Mouse (Mus musculus): Measurements from ENCODE around the gene Usp25. TPM values are rescaled to one million over a fixed set of nuclear protein-coding genes. Genes with fewer than 3 reads are reported as not detected.

Gene Usp25
- polyA plus RNA-seq, 1 experiment from 2014 or later: 10.8 TPM

DNA sequence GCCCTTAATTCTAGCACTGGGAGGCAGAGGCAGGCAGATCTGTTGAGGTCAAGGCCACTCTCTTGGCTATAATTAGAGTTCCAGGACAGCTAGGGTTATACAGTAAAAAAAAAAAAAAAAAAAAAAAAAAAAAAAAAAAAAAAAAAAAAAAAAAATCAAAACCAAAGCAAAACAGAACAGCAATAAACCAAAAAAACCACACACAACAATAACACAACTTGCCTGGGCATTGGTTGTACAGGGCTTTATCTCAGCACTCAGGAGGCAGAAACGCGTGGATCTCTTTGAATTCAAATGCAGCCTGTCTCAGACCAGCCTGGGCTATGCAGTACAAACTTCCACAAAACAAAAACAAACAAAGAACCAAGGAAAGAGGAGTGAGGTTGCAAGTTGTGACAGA lies 40.7 kb downstream of the Usp25 start:
- no peak overlapping the region for H3K4me2 ChIP-seq
- H3K36me3 ChIP-seq: 0 out of 2 replicates have a peak, but pooled peaks cover 3% of the 10 kb centered on the region
- no peaks in the 10 kb centered on the region for H3K4me1 ChIP-seq (replicated peaks)
- H3K27ac ChIP-seq (replicated peaks): no peak overlapping the region
- H3K9me3 ChIP-seq: no peaks in the 10 kb centered on the region
- ATAC-seq (ENCODE audit: low FRiP score, low read depth): no peak
- WGBS: 95% methylated on average over 2 of the region's 2 CpGs
- H3K27me3 ChIP-seq: no peaks in the 10 kb centered on the region
- no peak overlapping the region for H3K4me3 ChIP-seq
- no peak overlapping the region for H3K9ac ChIP-seq

DNA sequence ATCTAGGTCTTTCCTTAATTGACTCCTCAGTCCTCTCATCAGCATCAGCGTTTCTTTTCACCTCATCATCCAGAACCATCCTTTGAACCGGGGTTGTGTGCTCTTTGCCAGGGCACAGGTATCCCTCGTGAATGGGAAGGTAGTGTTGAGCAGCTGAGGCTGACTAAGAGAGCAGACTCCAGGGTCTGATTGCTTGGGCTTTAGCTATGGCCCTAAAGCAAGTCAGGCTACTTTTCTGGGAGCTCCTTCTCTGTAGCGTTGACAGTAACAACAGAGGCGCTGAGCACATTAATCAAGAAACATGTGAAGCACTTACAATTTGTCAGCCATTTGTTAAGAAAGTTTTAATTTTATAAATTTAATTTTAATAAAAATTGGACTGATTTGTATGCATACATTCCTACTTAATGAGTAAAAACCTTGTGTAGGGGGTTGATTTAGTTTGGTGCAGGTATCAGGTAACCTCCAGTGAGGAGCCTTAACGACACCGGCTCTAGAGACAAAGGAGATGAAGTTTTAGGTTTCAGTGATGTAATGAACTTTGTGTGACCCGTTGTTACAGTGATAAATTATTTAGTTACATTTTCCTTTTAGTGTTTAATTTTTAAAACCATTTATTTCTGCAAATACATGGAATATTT lies 42.1 kb downstream of the Usp25 start:
- Histone ChIP-seq H3K27ac (replicated peaks) (no peak overlapping the region), H3K4me3 (no peak overlapping the region), H3K36me3 (0 out of 2 replicates have a peak, but pooled peaks cover 2% of the 10 kb centered on the region), H3K9ac (no peak overlapping the region), H3K27me3 (no peaks in the 10 kb centered on the region), H3K9me3 (no peaks in the 10 kb centered on the region), H3K4me1 (replicated peaks) (no peaks in the 10 kb centered on the region), H3K4me2 (no peak overlapping the region)
- ATAC-seq (ENCODE audit: low FRiP score, low read depth): no peak
- 78% methylated on average over 8 of the region's 8 CpGs for WGBS

DNA sequence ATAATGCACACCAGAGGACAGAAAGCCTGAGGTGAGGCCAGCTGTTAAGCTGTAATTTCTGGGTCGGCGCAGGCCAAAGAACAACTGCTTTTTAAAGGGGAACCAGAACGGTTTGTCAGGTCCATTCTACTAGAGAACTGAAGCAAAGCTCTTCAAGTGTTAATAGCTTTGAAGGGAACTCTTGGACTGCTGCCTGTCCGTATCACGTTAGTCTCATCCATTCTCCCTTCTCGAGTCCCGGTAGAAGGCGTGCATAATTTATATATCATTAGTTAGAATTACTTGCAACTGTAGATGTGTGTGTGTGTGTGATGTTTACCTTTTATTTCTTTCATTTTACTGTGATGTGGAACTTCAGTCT lies 42.6 kb downstream of the Usp25 start:
- Histone ChIP-seq H3K27me3 (no peaks in the 10 kb centered on the region), H3K9me3 (no peaks in the 10 kb centered on the region), H3K4me1 (replicated peaks) (no peaks in the 10 kb centered on the region), H3K36me3 (no peaks in the 10 kb centered on the region), H3K27ac (replicated peaks) (no peak overlapping the region), H3K4me3 (no peak overlapping the region), H3K4me2 (no peak overlapping the region), H3K9ac (no peak overlapping the region)
- no peak for ATAC-seq (ENCODE audit: low FRiP score, low read depth)
- 38% methylated on average over 8 of the region's 8 CpGs for WGBS

DNA sequence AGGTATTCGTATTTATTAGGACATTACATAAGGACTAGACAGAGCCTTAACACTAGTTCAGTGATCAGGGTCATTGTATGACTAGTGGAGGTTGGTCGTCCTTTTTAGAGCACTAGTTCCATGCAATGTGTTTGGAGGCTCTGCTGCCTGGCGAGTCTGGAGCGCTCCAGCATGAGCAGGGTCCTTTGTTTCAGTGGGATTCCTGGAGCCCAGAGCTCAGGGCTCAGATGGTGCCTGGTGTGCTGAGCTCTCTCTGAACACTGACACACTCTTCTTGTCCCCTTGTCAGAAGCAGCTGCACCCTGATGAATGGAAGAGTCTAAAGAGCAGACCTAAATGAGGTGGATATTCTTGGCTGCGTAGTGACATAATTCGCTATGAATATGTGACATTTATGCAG lies 45.1 kb downstream of the Usp25 start:
- Histone ChIP-seq H3K9me3 (no peaks in the 10 kb centered on the region), H3K9ac (no peak overlapping the region), H3K4me1 (replicated peaks) (no peaks in the 10 kb centered on the region), H3K27me3 (no peaks in the 10 kb centered on the region), H3K4me2 (no peak overlapping the region), H3K27ac (replicated peaks) (peak overlapping the region; percentile 38), H3K4me3 (no peak overlapping the region), H3K36me3 (peaks cover 3% of the 10 kb centered on the region; the same call in 1 of the 2 replicates)
- peak; percentile 81 for ATAC-seq (ENCODE audit: low FRiP score, low read depth)
- WGBS: 50% methylated on average over 6 of the region's 6 CpGs

DNA sequence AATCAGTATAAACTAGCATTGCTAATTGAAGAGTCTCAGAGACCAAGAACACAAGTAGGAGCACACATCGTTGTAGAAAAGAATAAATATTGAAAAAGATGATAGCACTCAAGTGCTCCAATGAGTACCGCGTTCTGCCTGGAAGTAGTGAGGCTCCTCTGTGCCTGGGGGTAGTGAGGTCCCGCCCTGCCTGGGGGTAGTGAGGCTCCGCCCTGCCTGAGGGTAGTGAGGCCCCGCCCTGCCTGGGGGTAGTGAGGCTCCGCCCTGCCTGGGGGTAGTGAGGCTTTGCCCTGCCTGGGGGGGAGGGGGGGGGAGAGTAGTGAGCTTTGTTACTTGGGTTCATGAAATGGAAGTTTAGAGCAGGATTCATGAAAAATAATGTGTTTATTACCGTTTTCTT lies 46.7 kb downstream of the Usp25 start:
- no peak overlapping the region for H3K4me3 ChIP-seq
- no peak for ATAC-seq (ENCODE audit: low FRiP score, low read depth)
- H3K27me3 ChIP-seq: no peaks in the 10 kb centered on the region
- H3K4me2 ChIP-seq: no peak overlapping the region
- H3K27ac ChIP-seq (replicated peaks): no peak overlapping the region
- H3K4me1 ChIP-seq (replicated peaks): no peaks in the 10 kb centered on the region
- no peak overlapping the region for H3K9ac ChIP-seq
- no peaks in the 10 kb centered on the region for H3K9me3 ChIP-seq
- peaks cover 4% of the 10 kb centered on the region; the same call in 1 of the 2 replicates for H3K36me3 ChIP-seq
- 86% methylated on average over 8 of the region's 8 CpGs for WGBS

DNA sequence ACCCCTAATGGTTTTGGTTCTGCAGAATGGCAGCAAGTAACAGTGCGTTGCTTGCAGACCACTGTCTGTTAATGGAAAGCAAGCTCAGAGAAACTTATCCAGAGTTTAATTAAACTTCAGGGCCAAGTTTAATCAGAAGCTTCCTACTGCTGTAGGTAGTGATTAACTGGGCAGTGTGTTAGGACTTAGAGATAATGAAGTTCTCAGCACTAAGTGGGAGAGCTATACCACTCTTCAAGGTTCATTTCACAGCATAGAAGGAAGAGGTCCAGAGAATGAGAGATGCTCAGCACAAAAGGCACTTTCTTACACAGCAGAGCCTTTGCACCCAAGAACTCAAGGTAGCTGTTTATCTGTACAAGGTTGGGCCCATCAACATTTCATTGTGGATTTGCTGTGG lies 50.4 kb downstream of the Usp25 start:
- ATAC-seq (ENCODE audit: low FRiP score, low read depth): 0 out of 2 replicates have a peak, but pooled peaks have one; percentile 42
- Histone ChIP-seq H3K27ac (replicated peaks) (no peak overlapping the region), H3K9me3 (no peaks in the 10 kb centered on the region)

DNA sequence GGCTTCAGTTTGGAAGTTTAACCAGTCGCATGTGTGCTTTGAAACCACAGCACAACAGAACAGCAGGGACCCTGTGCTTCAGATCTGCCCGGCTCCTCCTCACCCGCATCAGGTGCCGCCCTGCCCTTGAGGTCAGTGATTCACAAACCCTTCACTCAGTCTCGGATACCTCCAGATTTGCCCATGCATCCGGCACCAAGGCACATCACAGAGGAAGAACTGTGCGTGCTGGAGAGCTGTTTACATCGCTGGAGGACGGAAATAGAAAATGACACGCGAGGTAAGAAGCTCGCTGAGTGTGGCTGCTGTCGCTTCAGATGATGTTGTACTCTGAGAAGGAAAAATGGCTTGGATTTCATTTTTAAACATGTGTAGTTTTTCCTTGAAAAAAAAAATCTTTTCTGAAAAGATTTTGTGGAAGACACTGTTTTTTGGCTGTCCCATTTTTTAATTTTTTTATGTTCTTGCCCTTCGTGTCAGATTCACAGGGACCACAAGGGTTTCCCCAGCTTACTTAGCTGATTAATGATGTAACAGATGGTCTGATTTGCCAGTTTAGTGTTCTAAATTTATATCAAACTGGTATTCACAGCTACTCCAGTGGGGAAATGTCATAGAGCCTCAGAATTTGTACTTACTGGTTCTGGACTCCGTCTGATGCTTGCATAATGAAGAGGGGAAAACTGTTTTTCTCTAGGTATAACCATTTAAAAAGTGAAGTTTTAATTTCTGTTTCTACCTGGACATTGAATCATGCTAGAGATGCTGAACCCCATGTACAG lies 63.6 kb downstream of the Usp25 start:
- no peaks in the 10 kb centered on the region for H3K9me3 ChIP-seq
- H3K4me1 ChIP-seq (replicated peaks): no peaks in the 10 kb centered on the region
- no peaks in the 10 kb centered on the region for H3K27me3 ChIP-seq
- no peak for ATAC-seq (ENCODE audit: low FRiP score, low read depth)
- WGBS: 59% methylated on average over 15 of the region's 15 CpGs
- no peak overlapping the region for H3K4me2 ChIP-seq
- no peak overlapping the region for H3K27ac ChIP-seq (replicated peaks)
- no peak overlapping the region for H3K4me3 ChIP-seq
- H3K9ac ChIP-seq: no peak overlapping the region
- peaks cover 20% of the 10 kb centered on the region for H3K36me3 ChIP-seq

More for the DNA sequence above, 50.4 kb downstream of the Usp25 start:
- Histone ChIP-seq H3K9ac (no peak overlapping the region), H3K36me3 (peaks cover 7% of the 10 kb centered on the region; the same call in 1 of the 2 replicates), H3K4me1 (replicated peaks) (no peaks in the 10 kb centered on the region), H3K27me3 (no peaks in the 10 kb centered on the region), H3K4me2 (no peak overlapping the region), H3K4me3 (no peak overlapping the region)
- 81% methylated on average over 1 of the region's 1 CpGs for WGBS

DNA sequence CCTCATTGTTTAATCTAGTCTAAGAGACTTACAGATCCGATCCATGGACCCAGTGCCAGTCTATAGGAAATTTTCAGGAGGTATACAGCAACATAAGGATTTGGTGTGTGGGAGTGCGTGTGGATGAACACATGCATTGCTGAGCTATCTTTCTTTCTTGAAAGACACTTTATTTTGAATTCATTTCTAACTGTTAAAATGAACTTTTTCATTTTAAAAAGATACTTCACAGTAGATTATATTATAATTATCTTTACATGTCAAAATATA lies 64.2 kb downstream of the Usp25 start:
- Histone ChIP-seq H3K4me1 (replicated peaks) (no peaks in the 10 kb centered on the region), H3K9ac (no peak overlapping the region), H3K27ac (replicated peaks) (no peak overlapping the region), H3K4me3 (no peak overlapping the region), H3K4me2 (no peak overlapping the region), H3K36me3 (peaks cover 24% of the 10 kb centered on the region), H3K9me3 (no peaks in the 10 kb centered on the region), H3K27me3 (no peaks in the 10 kb centered on the region)
- no peak for ATAC-seq (ENCODE audit: low FRiP score, low read depth)
- WGBS: 91% methylated on average over 2 of the region's 2 CpGs

DNA sequence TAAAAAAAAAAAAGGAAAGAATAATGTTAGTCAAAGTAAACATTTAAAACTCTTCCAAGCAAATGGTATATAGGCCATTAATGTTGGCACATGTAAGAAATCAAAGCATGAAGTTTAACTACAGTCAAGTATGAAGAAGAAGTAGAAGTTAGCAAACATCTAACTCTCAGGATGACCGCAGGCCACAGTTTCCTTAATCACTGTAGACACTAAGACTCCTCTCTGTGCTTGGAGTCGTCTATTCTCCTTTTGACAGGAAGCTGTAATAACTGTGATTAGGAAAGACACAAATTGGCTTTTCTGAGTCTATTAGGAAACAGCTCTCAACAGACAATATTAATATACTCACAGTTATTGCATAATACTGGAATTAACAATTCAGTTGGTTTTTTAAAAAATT lies 70.6 kb downstream of the Usp25 start:
- Histone ChIP-seq H3K4me3 (no peak overlapping the region), H3K27me3 (no peaks in the 10 kb centered on the region), H3K4me1 (replicated peaks) (no peaks in the 10 kb centered on the region), H3K4me2 (no peak overlapping the region), H3K9me3 (no peaks in the 10 kb centered on the region), H3K27ac (replicated peaks) (no peak overlapping the region), H3K9ac (no peak overlapping the region), H3K36me3 (peaks cover 24% of the 10 kb centered on the region)
- no peak for ATAC-seq (ENCODE audit: low FRiP score, low read depth)
- 81% methylated on average over 2 of the region's 2 CpGs for whole genome bisulfite sequencing

DNA sequence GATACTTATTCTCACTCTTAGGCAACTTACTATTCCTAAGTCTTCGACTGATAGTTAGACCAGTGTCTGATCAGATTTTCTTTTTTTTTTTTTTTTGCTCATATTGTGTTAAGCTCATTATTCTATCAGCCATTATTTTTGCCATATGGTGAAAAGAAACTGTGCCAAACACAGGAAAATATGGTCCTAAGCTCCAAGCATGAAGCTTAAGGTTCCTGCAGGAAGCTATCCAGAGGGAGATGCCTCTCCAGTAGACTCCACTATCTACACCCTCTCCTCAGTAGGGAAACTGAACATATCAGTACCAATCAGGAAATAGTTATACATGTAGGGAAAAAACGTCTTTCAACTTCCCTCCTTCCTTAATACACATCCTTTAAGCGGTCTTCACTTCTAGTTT lies 76.3 kb downstream of the Usp25 start:
- Histone ChIP-seq H3K27ac (replicated peaks) (no peak overlapping the region), H3K9me3 (no peaks in the 10 kb centered on the region), H3K27me3 (no peaks in the 10 kb centered on the region), H3K36me3 (peaks cover 11% of the 10 kb centered on the region), H3K4me1 (replicated peaks) (no peaks in the 10 kb centered on the region), H3K4me3 (no peak overlapping the region), H3K4me2 (no peak overlapping the region), H3K9ac (no peak overlapping the region)
- WGBS: 89% methylated on average over 3 of the region's 3 CpGs
- no peak for ATAC-seq (ENCODE audit: low FRiP score, low read depth)

DNA sequence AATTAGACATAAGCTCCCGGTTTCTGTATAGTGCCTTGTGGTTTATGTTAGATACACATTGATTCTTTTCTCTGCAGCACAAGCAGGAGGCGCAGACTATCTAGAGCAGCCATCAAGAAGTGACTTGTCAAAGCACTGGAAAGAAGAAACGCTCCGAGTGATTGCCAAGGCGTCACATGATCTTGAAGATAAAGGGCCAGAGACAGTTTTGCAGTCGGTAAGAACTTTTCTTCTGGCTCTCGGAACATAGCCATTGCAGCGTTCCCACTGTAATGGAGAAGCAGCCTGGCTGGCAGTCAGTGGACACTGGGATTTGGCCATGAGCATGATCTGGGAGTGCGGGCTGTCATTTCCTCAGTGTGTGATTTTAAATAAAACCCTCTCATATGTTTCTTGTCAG lies 80.0 kb downstream of the Usp25 start:
- WGBS: 91% methylated on average over 9 of the region's 9 CpGs
- Histone ChIP-seq H3K36me3 (peaks cover 10% of the 10 kb centered on the region), H3K9me3 (no peaks in the 10 kb centered on the region), H3K4me2 (no peak overlapping the region), H3K4me3 (no peak overlapping the region), H3K9ac (no peak overlapping the region), H3K27ac (replicated peaks) (no peak overlapping the region), H3K4me1 (replicated peaks) (no peaks in the 10 kb centered on the region), H3K27me3 (no peaks in the 10 kb centered on the region)
- ATAC-seq (ENCODE audit: low FRiP score, low read depth): no peak

DNA sequence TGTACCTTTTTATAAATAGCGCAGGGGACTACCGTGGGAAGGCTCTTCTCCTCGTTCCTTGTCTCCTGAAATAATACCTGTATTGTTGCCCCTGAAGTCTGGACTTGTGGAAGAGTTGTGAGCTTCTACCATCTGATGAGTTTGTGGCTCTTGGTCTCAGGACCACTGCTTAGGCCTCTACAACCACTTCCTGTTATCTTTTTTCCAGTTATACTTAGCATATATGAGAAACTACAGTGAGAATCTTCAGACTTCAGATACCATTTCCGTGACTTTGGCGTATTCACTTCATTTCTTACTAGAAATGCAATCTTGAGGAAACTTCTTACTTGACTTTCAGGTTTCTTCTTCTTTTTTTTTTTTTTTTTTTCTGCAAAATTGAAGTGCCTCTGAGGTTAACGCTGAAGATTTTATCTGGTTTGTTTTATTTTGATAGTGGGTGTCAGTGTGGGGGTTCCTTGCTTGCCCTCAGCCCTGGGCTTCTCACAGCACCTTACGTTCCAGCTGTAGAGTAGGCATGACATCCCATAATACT lies 81.6 kb downstream of the Usp25 start:
- 97% methylated on average over 7 of the region's 7 CpGs for WGBS
- Histone ChIP-seq H3K4me3 (no peak overlapping the region), H3K9ac (no peak overlapping the region), H3K4me1 (replicated peaks) (peaks cover 4% of the 10 kb centered on the region; the same call in 1 of the 2 replicates), H3K27me3 (no peaks in the 10 kb centered on the region), H3K9me3 (no peaks in the 10 kb centered on the region), H3K4me2 (no peak overlapping the region), H3K27ac (replicated peaks) (no peak overlapping the region), H3K36me3 (peaks cover 10% of the 10 kb centered on the region)
- ATAC-seq (ENCODE audit: low FRiP score, low read depth): no peak

Data from hindbrain, embryonic 15.5 days (tissue).